Mouse (Mus musculus) right cerebral cortex, postnatal 10 days (tissue): Measurements from ENCODE around the gene Vmn1r124.
"Not testable (repeated sequence)": the region's sequence is repeated elsewhere in the genome, so short reads cannot be mapped to it uniquely, and the experiment has no call there.

ENCODE experiments used
- DNase-seq, 2 experiments: peaks; one replicate each; pipeline ENCODE4 v3.0.0; 2021; ENCODE audit warnings: low spot score in 2 of 2

The Vmn1r124 gene

GRCm38 (mm10) chr7:21260517-21260916, at the start of gene Vmn1r124:
Gene Vmn1r124 (minus strand): TSS chr7:21260617.
- DNase-seq: not testable (repeated sequence)

DNA sequence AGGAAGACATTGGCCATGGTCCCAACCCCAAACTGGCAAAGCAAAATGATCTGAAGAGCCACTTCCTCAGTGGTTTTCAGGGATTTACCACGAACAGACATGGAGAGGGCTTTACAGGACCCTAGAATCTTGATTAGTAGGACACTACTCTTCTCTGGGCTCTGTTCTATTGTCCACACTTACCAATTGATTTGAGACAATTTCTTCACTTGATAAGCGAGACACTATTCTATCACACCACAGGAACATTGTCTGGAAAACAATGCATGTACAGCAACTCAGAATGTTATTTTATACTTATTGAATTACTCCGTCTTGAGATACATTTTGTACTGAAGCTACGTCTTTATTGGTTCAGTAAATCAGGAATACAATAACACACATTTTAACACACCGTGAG, 41.0 kb upstream of the Vmn1r124 start, which contains the start of gene Vmn1r126:
Vmn1r126 (minus strand) TSS at position 101 of the 400 bp plus-strand sequence.
- DNase-seq: not testable (repeated sequence)

GRCm38 (mm10) chr7:21271879-21272278, 11.5 kb upstream of the Vmn1r124 start, which contains the start of gene Vmn1r125:
Gene Vmn1r125 (plus strand): TSS chr7:21272179.
- not testable (repeated sequence) for DNase-seq
